Mouse (Mus musculus): ENCODE data around the gene Mterf1a.
"Not testable (repeated sequence)": the region's sequence is repeated elsewhere in the genome, so short reads cannot be mapped to it uniquely, and the experiment has no call there.

Gene Mterf1a

DNA sequence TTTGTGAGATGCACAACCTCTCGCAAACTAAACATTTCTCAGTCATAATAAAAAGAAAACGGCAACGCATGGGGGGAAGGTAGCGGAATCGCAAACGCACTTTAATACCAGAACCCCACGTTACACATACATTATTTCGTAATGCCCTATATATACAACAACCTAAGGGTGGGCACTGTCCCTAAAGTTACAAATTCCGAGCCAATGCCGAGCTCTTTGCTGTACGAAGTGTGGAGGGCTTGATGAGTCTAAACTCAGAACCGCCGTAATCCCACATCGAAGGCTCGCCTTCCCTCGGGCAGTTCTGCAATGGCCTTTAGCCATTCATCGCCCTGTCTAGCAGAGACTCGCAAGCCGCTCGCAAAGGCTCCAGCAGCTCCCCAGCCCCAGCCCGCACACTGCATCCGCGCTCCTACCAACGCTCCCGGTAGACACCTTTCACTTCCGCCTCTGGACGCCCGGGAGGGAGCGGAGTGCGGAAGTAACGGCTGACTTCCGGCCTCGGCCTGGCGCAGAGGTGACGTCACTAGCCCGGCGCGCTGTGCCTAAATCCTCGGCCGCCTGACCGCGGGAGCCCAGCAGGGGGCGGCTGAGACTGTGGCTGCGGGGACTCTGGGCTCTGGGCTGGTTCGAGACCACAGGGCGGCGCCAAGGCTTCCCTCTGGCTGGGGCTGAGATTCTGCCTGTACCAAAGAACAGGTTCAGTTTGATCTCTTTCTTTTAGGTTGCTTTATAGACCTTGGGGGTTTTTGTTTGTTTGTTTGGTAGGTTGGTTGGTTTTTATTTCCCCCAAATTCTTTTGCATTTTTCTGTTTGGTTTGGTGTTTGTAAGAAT is at the start of gene Mterf1a:
TSS of gene Mterf1a (minus strand) at position 475 of the 835 bp plus-strand sequence.
- peak; percentile 28 to 36 for DNase-seq

DNA sequence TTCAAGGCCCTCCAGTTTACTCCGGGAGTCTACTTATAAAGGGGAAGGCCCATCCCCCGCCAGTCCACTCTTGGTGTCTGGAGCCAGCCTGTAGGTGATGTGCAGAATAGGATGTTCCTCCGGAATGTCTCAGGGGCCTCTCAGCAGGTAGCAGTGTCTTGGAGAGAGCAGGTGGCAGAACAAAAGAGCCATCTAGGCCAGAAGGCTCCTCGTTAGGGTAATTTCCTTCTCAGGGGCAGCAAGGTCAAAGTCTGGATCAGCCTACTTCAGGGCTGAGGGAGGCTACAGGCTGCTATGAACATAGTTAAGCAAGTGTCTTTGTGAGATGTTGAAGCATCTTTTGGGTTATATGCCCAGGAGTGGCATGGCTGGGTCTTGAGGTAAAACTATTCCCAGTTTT is 49.4 kb upstream of the Mterf1a start:
- not testable (repeated sequence) for DNase-seq

DNA sequence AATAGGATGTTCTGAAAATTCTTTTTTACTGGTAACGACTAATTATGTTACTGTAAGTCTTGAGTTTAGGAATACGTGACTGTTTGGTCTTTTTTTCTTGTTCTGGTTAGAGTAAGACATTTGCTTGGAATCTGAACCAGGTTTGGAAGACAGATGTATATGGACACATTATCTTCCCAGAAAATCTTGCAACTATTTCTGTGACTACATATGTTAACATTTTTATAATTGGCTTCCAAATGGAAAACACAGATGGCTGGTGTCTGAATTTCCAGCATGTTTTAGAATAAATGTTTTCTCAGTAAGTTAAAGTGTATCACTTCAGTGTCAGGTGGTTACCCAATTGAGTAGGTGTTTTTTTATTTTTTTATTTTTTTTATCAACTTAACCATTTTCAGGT is 47.5 kb upstream of the Mterf1a start:
- DNase-seq: no peak

DNA sequence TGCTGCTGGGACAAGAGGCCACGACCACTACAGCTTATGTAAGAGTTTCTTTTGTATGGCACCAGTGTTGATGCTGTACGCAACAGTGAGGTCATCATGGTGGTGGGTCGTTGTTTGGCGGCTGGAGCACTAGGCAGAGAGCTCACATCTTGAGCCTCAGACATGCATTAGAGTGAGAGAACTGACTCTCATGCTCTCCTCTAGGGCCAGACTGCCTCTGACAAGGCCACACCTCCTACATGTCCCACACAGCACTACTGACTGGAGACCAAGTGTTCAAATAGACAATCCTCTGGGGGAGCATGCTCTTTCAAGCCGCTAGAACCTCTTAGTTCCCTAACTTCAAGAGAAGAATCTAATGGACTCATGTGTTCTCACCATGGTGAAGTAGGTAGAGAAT is 45.6 kb upstream of the Mterf1a start:
- DNase-seq: no peak

DNA sequence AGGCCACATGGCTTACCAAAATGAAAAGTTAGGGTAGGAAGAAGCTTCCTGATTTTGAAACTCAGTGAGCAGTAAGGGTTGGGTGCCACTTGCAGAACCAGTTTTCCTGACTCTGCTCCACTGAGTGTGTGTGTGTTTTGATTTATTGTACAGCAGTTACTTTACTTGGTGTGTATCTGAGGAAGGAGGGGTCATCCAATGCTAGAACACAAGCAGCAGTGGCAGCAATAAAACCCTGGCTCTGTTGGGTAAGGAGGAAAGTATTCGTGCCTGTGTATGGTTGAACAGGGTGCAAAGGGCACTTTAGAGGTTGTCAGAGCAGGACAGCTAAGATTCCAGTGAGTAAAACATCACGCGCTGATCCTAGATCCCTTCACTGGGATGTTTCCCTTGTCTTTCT is 45.2 kb upstream of the Mterf1a start:
- peak; percentile 40 to 48 for DNase-seq

DNA sequence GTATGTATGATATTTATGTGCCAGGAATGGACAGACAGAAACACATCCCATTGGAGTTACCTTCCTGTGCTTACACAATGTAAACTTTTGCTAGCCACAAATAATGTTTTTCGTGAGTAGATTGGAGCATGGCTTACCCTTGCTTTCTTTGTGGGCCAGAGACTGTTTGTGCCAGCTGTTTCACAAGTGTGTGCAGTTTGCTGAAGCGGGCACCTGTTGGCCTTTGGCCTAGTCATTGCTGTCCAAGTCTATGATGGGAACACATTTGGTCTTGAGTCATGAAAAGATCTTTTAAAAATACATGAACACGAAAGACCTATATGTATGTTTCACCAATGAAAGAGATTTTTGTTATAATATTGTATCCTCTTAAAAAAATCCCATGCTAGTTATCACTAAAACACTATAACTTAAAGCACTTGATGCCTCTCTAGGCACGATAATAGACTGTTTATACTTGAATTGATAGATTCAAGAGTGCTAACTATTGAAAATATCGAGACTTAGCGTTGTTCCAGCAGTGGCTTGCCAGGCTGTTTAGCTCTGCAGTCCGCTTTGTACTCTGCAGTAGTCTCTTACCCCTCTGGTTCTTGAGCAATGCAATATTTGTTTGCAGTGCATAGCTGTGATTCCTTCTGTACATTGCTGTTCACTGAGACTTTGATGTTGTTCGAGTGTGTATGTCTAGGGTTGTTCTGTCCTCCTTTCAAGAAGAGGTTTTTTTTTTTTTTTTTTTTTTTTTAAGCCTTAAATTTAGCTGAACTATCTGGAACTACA is 42.2 kb upstream of the Mterf1a start:
- peak in 1 of 2 experiments; percentile 17 for DNase-seq

DNA sequence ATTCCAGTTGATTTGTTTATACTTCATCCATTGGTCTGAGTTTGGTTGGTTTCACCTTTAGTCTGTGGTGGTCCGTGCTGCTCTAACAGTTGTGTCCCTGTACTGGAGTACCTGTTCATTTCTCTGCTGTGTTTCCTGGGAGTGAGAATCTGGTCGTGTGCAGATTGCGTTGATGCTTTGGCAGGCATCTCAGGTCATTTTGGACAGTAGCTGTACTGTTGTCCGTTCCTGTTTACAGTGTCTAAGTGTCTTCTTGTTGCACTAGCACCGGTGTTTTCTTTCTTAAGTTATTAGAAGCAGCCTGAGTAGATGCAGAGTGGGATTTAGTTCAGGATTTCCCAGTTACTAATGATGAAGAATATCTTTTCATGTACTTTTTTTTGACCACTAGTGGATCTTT is 41.5 kb upstream of the Mterf1a start:
- no peak for DNase-seq

DNA sequence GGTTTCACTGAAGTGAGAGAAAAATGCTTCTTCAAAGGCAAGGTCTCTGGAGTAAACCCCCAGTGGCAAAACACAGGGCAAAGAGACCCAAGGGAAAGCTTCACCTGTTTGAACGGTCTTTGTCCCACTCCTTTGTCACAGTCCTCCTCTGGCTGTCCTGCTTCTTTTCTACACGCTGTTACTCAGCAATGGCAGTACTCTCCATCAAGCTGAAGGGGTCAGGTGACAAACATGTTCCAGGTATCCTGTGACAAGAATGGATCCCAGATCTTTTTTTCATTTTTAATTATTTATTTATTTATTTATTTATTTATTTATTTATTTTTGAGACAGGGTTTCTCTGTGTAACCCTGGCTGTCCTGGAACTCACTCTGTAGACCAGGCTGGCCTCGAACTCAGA is 39.8 kb upstream of the Mterf1a start:
- DNase-seq: no peak

DNA sequence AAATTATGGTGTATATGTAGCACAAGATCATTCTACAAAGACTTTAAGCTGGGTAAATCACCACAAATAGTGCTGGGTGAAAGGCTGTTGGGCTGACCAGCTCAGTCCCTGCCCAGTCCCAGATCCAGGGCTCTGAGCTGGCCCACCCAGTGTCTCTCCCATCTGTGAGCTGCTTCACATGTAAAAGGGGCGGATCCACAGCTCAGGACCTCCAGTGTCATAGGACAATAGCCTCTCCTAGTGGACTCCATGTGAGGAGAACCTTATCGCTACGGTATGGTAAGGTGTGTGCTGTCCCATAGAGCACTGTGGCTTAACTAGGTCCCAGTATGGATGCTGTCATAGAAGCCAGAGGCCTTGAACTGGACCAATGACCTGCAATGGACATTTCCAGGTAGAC is 37.9 kb upstream of the Mterf1a start:
- no peak for DNase-seq

DNA sequence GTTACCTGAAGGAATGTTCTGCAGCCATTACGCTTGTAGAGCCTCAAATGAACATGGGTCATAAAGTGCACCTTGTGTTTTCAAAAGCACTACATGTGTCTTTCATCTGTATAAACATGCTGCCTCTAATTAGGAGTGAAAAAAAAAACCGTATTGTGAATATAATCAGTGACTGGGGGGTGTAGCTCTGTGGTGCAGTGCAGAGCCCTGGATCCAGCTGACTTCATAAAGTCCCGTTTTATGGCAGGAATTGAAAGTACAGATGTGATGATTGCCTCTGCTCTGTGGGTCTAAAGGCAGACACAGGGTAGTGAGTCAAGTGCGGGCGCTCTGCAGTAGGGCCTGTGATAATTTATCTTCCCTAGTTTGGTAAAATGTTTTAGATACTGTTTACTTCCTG is 37.0 kb upstream of the Mterf1a start:
- no peak for DNase-seq

DNA sequence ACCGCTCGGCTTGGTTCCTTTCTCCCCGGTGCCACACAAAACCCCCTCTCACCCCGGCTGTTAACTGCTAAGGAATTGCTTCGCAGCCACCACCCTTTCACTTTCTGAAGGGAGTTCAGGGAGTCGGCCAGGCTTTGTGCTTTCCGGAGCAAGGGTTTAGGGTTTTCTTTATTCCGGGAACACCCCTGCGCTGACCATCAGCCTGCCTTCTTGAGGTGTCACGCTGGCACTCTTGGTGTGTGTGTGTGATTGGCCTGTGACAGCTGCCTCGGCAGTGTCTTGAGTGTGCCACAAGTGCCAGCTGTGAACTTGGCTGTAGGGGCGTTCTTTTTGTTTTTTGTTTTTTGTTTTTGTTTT is 34.9 kb upstream of the Mterf1a start:
- peak; percentile 28 to 53 for DNase-seq

DNA sequence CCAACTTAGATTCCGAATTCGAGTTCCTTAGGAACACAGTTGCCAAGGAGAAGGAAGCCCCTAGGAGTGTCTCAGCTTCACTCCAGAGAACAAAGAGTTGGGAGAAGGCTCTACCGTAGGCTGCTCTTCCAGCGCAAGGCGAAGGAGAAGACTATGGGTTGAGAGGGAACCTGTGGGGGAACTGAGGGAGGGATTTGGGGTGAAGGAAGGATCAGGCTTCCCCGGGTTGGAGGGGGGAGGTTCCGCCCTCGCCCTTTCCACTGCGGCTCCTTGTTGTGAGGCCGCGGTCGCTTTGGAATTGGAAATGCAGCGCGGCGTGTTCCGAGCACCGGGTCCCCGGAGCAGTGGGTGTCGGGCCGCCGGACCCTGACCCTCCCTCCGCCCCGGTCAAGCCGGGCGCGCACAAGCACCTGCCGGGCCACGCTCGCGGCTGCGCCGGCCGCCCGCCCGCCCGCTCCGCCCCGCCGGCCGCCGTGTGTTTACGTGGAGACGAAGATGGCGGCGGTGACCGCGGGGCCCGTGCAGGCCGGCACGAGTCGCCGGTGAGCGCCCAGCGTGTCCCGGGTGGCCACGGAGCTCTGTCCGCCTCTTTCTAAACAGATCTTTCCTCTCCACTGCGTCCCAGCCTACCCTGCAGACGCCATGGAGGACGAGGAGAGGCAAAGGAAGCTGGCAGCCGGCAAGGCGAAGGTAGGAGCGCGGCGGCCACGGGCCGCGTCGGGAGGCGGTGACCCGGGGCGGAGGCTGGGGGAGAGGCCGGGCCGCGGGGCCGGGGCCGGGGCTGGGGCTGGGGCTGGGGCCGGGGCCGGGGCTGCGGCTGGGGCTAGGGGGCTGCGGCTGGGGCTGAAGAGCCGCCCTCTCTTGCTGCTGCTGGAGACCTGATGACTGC is 34.3 kb upstream of the Mterf1a start, which contains the start of gene Akap9:
TSS of gene Akap9 (plus strand) at position 254 of the 889 bp plus-strand sequence.
- DNase-seq: peak; percentile 67 to 87

DNA sequence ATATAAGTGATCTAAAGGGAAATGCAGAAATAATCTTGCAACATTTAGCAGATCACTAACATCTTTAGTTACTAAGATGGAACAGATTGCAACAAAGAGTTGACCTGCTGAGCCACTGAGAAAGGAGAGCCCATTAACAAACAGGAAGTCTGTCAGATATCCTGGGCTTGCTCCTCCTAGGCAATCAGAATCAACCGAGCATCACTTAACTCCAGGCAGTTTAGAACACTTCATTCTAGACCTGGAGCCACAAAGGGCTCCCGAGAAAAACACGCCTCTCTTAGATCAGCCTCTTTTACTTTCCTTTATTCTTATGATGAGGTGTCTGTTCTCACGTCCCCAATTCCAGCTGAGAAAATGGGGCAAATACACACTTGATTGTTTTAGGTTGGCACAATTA is 32.9 kb upstream of the Mterf1a start:
- no peak for DNase-seq

DNA sequence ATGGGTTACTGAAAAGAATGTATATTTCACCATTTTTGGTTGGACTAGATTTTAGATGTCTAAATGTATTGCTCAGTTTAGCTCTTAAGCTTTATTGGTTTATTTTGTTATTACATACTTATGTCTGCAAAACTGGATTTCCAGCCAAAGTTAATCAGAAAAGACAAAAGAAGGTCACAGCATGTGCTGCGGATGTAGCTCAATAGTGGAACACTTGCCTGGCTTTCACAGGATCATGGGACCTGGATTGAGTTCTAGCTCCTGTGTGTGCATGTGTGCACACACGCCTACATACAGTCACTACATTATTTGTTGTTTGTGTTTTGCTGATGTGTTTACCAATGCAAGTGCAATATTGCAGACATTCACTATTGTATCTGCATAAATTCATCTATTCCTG is 28.6 kb upstream of the Mterf1a start:
- no peak for DNase-seq

DNA sequence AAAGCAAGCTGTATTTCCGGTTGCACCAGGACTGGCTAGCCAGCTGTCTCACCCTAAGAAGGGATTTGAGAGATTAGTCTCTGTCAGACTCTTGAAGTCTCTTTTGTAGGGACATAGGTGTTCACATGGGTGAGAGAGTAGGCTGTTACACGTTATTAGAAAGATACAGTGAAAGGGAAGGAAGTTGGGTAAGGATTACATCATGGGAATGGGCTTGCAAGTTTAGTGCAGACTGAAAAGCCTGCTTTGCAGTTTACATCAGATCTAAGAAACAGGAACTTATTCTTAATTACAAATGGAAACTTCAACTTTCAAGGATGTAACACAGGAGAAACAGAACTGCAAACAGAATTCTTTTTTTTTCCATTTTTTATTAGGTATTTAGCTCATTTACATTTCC is 11.7 kb upstream of the Mterf1a start:
- no peak for DNase-seq

DNA sequence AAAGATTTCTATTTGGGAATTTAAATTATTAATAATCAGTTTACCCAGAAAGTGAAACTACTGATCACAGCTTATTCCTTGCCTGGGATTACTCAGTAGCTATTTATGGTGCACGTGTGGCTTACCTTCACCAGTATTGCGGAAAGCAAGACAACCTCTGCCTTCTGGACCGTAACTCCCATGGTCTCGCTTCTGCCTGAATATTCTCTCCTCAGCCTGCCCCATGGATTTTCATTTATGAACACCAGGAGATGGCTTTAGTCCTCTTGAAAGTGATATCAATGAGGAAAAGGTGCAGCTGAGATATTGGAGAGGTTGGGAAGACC is 524 bp upstream of the Mterf1a start:
- not testable (repeated sequence) for DNase-seq

DNA sequence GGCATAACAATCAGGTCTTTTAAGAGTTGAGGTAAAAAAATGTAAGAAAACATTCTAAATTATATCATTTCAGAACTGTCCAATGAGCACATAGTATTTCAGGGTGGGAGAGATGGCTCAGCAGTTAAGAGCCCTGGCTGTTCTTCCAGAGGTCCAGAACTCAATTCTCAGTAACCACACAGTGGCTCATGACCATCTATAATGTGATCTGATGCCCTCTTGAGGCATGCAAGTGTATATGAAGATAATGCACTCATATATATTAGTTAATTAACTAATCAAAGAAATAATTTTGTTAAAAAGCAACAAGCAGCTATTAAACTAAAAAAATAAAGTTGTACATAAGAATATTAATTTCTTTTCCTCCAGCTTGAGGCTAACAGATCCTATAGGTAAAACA is 4.5 kb downstream of the Mterf1a start:
- no peak for DNase-seq

DNA sequence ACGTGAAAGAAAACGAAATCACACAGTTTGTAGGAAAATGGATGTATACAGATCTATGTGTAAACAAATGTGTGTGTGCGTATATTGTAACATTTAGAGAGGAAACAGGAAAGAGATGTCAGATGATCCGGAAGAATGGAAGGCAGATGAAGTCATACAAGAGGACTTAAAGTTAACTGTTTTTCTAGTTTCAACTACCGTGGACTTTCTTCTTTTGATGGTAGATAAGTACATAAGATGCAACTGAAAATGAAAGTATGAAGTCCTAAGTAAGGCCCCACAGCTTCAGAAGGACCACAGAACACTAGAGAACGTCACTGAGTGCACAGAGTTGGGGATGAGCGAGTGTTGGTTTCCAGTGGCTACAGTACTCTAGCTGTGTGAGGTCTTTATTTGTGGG is 6.9 kb downstream of the Mterf1a start:
- DNase-seq: not testable (repeated sequence)

DNA sequence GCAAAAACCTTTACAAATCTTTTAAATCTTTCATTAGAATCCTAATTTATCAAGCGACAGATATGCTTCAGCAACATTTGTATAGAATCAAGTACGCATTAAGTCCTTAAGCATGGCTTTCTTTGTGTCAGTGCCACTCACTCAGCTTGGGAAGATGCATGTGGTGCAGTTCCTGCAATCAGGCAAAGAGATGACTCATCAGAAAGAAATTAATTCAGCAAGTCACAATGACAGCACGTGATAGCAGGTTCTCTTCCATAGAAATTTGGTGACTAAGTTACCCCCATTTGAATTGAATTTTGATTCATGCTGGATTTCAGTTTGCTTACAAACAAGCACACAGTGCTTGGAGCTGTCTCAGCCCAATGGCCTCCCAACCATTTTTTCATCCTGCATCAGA is 20.2 kb downstream of the Mterf1a start:
- no peak for DNase-seq

DNA sequence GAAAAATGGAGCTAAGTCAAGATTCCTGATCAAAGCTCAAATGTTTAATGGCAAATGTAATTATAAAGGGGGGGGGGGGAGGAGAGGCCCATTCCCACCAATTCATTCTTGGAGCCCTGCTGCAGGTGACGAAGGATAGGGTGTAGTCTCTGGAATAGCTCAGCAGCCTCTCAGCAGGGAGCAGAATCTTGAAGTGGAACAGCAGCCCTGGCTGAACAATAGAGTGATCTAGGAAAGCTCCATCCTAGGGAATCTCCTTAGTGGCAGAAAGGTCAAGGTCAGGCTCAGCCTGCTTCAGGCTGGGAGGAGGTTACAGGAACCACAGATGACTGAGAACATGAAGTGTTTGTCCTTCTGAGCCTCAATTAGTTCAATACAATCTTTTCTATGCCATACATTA is 21.4 kb downstream of the Mterf1a start:
- DNase-seq: no peak

DNA sequence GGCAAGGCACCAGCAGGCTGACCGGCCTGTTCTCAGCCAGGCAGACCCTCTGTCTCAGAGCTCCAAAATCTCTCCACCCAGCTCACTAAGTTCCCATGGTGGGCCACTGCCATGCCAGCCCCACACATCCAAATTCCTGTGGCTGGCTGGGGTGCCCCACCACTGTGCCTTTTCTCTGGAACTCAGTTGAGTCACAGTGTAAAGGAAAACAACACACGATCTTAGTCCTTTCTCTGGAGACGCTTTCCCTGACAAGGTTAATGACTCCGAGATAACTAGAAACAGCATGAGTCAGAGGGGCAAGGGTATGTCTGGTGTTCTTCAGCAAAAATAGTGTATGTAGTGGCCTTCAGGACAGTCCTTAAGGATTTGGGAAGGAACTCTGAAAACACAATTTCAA is 23.6 kb downstream of the Mterf1a start:
- DNase-seq: no peak

DNA sequence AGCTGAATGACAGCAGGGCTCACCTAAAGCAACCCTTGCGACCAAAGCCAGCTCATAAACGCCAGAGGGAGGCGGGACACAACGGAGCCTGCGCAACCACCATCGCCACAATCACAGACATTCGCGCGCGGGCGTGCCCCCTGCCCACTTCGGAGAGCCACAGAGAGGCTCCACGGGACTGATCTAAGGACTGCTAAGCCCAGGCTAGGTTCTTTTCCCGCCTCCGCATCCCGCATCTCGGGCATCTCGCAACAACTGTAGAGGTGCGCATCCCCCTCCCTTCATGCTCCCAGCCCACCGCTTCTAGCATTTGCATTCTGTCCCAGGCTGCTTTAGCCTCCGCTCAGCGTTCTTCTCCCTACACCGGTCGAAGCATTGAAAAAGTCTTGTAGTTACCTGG is 48.7 kb downstream of the Mterf1a start, which contains the start of gene Lrrd1:
TSS of gene Lrrd1 (plus strand) at position 148 of the 400 bp plus-strand sequence.
- no peak for DNase-seq

All from kidney, postnatal 36 days (tissue).